Mouse (Mus musculus) spleen, adult 2 months (tissue): Measurements from ENCODE around the gene Ppp4r4.
"Not testable (repeated sequence)": the region's sequence is repeated elsewhere in the genome, so short reads cannot be mapped to it uniquely, and the experiment has no call there.

Experiments
- CTCF ChIP-seq: fragments of 200-500 bp; IDR thresholded peaks from 2 replicates; pipeline ENCODE4 v1.5.1; 2011; ENCODE audit warnings: mild to moderate bottlenecking, inconsistent platforms; ENCODE audit not compliant: insufficient read depth, insufficient read length, insufficient replicate concordance; ENCODE audit errors: extremely low read depth
- POLR2A ChIP-seq: fragments of 200-500 bp; IDR thresholded peaks from 2 replicates; pipeline ENCODE4 v1.6.1; 2011; ENCODE audit warnings: low read depth, low read length, inconsistent platforms

- not testable (repeated sequence) for TF ChIP-seq CTCF, POLR2A
Measured at GRCm38 (mm10) chr12:103662053-103662452, 130.0 kb downstream of the Ppp4r4 start.
